Mouse (Mus musculus) MN1 (cell line): Measurements from ENCODE around the gene 4930544D05Rik.

ENCODE experiments used
- DNase-seq: peaks from one replicate; pipeline ENCODE4 v3.0.0-alpha.2; 2016; ENCODE audit warnings: low spot score

The 4930544D05Rik gene

GRCm38 (mm10) chr11:70641241-70641640 is 25.6 kb downstream of the 4930544D05Rik start:
- DNase-seq: no peak

- no peak for DNase-seq
Observed at GRCm38 (mm10) chr11:70643051-70643450, 27.4 kb downstream of the 4930544D05Rik start.

GRCm38 (mm10) chr11:70644564-70645103 is 29.0 kb downstream of the 4930544D05Rik start:
- no peak for DNase-seq

GRCm38 (mm10) chr11:70645461-70646258 is 30.0 kb downstream of the 4930544D05Rik start:
- DNase-seq: no peak

GRCm38 (mm10) chr11:70646259-70646555 is 30.6 kb downstream of the 4930544D05Rik start:
- no peak for DNase-seq

GRCm38 (mm10) chr11:70646691-70647650 is 31.3 kb downstream of the 4930544D05Rik start, which contains the start of the genes Rnf167 and Slc25a11:
TSS of gene Rnf167 (plus strand) at chr11:70647235.
TSS of gene Slc25a11 (minus strand) at chr11:70647479.
- peak; percentile 99 for DNase-seq

GRCm38 (mm10) chr11:70647716-70648420 is 32.2 kb downstream of the 4930544D05Rik start:
- no peak for DNase-seq

GRCm38 (mm10) chr11:70648512-70648911 is 32.9 kb downstream of the 4930544D05Rik start:
- DNase-seq: no peak

GRCm38 (mm10) chr11:70649185-70649734 is 33.6 kb downstream of the 4930544D05Rik start:
- no peak for DNase-seq

GRCm38 (mm10) chr11:70650322-70651175 is 34.9 kb downstream of the 4930544D05Rik start:
- DNase-seq: no peak

- no peak for DNase-seq
Observed at GRCm38 (mm10) chr11:70651391-70651790, 35.7 kb downstream of the 4930544D05Rik start.

- DNase-seq: no peak
Observed at GRCm38 (mm10) chr11:70652029-70652883, 36.6 kb downstream of the 4930544D05Rik start.

- DNase-seq: no peak
Observed at GRCm38 (mm10) chr11:70652884-70653344, 37.3 kb downstream of the 4930544D05Rik start.

- DNase-seq: peak; percentile 62
Observed at GRCm38 (mm10) chr11:70653345-70654197, 37.9 kb downstream of the 4930544D05Rik start.

- DNase-seq: peak; percentile 67
Observed at GRCm38 (mm10) chr11:70654198-70654922, 38.7 kb downstream of the 4930544D05Rik start, which contains the start of gene Pfn1. TSS of gene Pfn1 (minus strand) at chr11:70654644.

GRCm38 (mm10) chr11:70654923-70655570 is 39.4 kb downstream of the 4930544D05Rik start:
- peak; percentile 85 for DNase-seq
